9 mouse cellular contexts compared by ENCODE assay signal in genomic region chr10:99353541-99354292, GRCm38 (mm10).
DNase-seq lines count a peak whose midpoint lies in the region; ATAC-seq and TF ChIP-seq lines count a peak whose summit lies in the region.
"Had no signal": no experiment of that assay in that cellular context is flagged by ENCODE, and none has a peak within 500 bp of the region (broad histone marks: within the 10 kb centered on the region; RNA-seq: fewer than 3 reads in every experiment).

No protein-coding gene starts in this region.

- no peak overlapping the region for H3K9ac ChIP-seq in intestine, embryonic 15.5 days
- H3K9ac ChIP-seq: lung, embryonic 14.5 days had no signal

- intact Hi-C loops in left cerebral cortex, postnatal 4 days (cut with DNase I): no loop called here

- H3K4me3 ChIP-seq in lung, adult 2 months (replicated peaks; ENCODE audit: extremely low read depth, low read depth, low read length): no peak overlapping the region
- H3K4me3 ChIP-seq in intestine, embryonic 15.5 days (replicated peaks): no peak overlapping the region
- no peak overlapping the region for H3K4me3 ChIP-seq in heart, embryonic 10.5 days

- no peaks in the 10 kb centered on the region for H3K27me3 ChIP-seq in intestine, embryonic 15.5 days (replicated peaks)
- H3K27me3 ChIP-seq in heart, embryonic 10.5 days (ENCODE audit: insufficient read depth, poor library complexity, severe bottlenecking): no peaks in the 10 kb centered on the region

- no peak for TF ChIP-seq POLR2A in lung, adult 2 months (IDR thresholded peaks at IDR 0.05; ENCODE audit: borderline replicate concordance, extremely low read depth, low read depth, low read length)

- 64% methylated on average over 18 of the region's 18 CpGs for WGBS in lung, adult 2 months
- WGBS in intestine, embryonic 15.5 days: 35% methylated on average over 18 of the region's 18 CpGs
- 64% methylated on average over 18 of the region's 18 CpGs for WGBS in heart, embryonic 10.5 days

- ATAC-seq in intestine, embryonic 15.5 days: peak; percentile 96

- no peaks in the 10 kb centered on the region for H3K36me3 ChIP-seq in intestine, embryonic 15.5 days
- H3K36me3 ChIP-seq in heart, embryonic 10.5 days: no peaks in the 10 kb centered on the region

- H3K4me2 ChIP-seq in intestine, embryonic 15.5 days (replicated peaks): peak overlapping the region; percentile 34
- H3K4me2 ChIP-seq: lung, embryonic 14.5 days had no signal

- peak overlapping the region; percentile 58 for H3K27ac ChIP-seq in intestine, embryonic 15.5 days
- H3K27ac ChIP-seq in heart, embryonic 10.5 days: no peak overlapping the region

- peak; percentile 51 for DNase-seq in lung, postnatal 25 days (ENCODE audit: low spot score)
- no peak for DNase-seq in lung, adult 2 months
- DNase-seq in ZHBTc4 (ENCODE audit: low read depth, low spot score): peak; percentile 92
- peak; percentile 75 for DNase-seq in mesoderm, embryonic 11.5 days (ENCODE audit: low read depth, low spot score)
- no peak for DNase-seq in cerebellum, postnatal 25 days
- DNase-seq in heart, embryonic 10.5 days (ENCODE audit: low spot score): no peak
- DNase-seq in left cerebral cortex, postnatal 4 days: no peak
- DNase-seq: lung, embryonic 14.5 days had no signal

- no peaks in the 10 kb centered on the region for H3K4me1 ChIP-seq in lung, adult 2 months (ENCODE audit: control insufficient read depth, insufficient read depth, low read length)
- H3K4me1 ChIP-seq in intestine, embryonic 15.5 days (replicated peaks): no peaks in the 10 kb centered on the region
- H3K4me1 ChIP-seq in heart, embryonic 10.5 days: no peaks in the 10 kb centered on the region

- TF ChIP-seq CTCF in lung, adult 2 months (IDR thresholded peaks at IDR 0.05; ENCODE audit: insufficient read depth, low read length): no peak

- no peaks in the 10 kb centered on the region for H3K9me3 ChIP-seq in intestine, embryonic 15.5 days
- no peaks in the 10 kb centered on the region for H3K9me3 ChIP-seq in heart, embryonic 10.5 days

Comparison
In these comparisons a context has a peak if more than half of its experiments do, and no peak if none do; other contexts are left out.
1. DNase-seq: peak in lung, postnatal 25 days (single experiment), ZHBTc4 (single experiment) and mesoderm, embryonic 11.5 days (single experiment); none in lung, adult 2 months (single experiment), cerebellum, postnatal 25 days (0 of 2), heart, embryonic 10.5 days (single experiment) and left cerebral cortex, postnatal 4 days (single experiment).